Mouse (Mus musculus) ES-E14 (cell line): ENCODE measurements at regions not wholly inside any gene's neighbourhood (a gene's known extent, or its start where the extent isn't known, plus 50 kb on each side); places are given as distances from the start of the nearest gene placed in this dataset.

Experiments
- HCFC1 ChIP-seq: IDR thresholded peaks from 2 replicates; pipeline ENCODE4 v1.6.1; 2012; ENCODE audit warnings: low read length, inconsistent platforms, borderline replicate concordance; ENCODE audit not compliant: insufficient read depth
- ZC3H11A ChIP-seq: IDR thresholded peaks from 2 replicates; pipeline ENCODE4 v1.6.1; 2012; ENCODE audit warnings: low read depth, mild to moderate bottlenecking, inconsistent platforms, low read length, borderline replicate concordance

DNA sequence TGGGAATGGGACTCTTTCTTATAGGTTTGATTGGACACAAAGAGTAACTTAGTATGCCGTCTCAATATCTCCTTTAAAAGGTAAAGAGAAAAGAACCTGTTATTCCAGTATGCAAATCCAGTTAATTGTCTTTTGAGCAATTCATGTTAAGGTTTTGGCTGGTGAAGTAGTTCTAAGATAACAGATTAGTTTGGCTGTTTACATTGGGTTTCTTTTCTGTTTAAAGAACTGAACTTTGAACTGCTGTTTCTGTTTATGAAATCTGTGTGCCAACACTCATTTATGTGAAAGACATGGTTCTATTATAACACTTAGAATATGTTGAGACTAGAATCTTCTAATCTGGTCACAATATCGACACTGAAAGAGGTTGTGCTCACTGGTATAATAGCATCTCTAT lies 85.2 kb upstream of the Crygf start:
- TF ChIP-seq HCFC1 (no peak), ZC3H11A (no peak)
